Mouse (Mus musculus) thymus, postnatal 14 days (tissue): ENCODE data around the gene Plcl1.
A peak's percentile ranks its signal among the peaks of the same experiment; 100 is the strongest.

Source experiments
- DNase-seq: peaks from one replicate; pipeline ENCODE4 v3.0.0; 2021

Plcl1 gene

DNA sequence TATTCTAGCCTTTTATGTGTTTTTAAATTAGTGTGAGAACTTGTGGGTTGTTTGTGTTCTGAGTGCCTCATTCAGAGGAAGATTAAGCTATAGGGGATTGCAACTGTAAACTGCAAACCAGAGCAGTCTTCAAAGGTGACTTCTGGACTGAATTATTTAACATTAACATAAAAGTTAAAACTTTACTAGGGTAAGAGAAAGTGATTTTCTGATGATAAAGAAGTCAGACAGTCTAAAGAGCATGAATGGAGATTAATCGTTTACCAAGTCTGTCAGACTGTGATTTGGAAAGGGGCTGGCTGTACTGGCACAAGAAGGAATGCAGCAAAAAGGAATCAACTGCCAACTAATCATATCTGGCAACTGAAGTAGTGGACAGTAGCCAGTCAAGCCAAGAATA is 301.2 kb downstream of the Plcl1 start:
- DNase-seq: no peak

DNA sequence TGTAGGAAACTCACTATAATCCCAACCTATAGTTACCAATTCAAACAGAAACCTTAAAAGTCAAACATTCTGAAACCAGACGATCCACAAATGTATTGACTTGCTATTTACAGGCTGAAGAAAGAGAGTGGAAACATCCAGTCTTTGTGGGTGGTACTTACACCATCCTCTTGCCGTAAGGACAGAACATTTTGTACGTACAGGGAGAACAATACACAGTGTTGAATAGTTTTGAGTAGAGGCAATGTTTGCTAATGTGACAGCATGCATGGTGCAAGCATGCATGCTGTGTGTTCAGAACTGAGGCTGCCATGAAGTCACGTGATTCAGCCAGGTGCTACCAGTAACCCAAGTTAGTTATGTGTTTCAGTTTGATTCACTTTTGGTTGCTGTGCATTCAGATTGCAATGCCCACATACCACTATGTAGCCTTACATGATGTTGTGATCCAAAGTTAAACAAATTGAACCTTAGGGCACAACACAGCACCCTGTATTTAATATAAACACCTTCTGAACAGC is 311.6 kb downstream of the Plcl1 start:
- DNase-seq: no peak

DNA sequence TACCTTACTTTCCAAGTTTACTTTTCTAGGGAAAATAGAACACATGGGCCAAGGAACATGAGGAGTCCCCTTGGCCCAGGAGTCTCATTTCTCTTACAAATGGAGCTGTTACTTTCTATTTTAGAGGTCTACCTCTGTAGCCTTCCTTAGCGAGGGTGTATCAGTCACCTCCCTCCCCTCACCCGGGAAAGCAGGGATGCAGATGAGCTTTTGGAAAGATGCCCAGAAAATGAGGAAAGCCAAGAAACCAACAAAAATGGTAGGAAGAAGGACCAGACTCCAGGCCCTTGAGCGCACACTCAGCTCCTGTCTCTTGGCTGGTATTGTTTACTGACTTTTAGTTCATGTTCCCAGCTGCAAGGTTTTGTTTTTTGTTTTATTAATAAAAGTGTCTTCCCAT is 319.7 kb downstream of the Plcl1 start:
- no peak for DNase-seq

DNA sequence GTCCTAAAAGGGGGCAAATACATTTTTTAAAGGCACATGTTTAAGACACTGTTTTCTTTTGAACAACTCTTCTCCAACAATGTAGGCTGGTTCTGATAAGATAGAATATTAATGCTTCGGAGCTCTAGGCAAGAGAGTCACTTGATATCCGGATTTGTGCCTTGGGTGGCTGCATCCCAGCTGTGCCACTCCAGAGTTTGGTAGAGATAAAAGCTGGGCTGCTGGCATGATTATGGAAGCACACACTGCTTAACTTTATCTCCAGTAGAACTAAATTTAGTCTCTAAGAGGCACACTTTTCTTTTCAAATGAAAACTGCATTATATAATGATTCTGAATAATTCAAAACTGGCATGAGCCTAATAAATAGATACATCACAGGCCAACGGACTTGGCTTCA is 323.6 kb downstream of the Plcl1 start:
- DNase-seq: no peak

DNA sequence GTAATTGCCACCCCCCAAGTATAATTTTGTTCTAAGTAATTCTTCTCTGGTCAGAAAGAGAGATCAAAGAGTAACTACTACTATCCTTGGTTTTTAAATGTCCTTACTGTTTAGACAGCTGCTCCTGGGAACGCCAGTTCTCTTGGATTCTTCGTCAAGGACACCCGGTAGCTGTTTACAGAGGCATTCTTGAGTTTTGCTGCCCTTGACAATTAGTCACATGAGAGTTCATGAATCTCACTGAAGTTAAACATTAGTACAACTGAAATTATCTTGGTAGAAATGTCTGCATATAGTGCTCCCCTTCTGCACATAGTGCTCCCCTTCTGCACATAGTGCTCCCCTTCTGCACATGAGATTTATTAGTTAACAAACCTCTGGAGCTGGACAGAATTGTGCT is 327.2 kb downstream of the Plcl1 start:
- DNase-seq: no peak

DNA sequence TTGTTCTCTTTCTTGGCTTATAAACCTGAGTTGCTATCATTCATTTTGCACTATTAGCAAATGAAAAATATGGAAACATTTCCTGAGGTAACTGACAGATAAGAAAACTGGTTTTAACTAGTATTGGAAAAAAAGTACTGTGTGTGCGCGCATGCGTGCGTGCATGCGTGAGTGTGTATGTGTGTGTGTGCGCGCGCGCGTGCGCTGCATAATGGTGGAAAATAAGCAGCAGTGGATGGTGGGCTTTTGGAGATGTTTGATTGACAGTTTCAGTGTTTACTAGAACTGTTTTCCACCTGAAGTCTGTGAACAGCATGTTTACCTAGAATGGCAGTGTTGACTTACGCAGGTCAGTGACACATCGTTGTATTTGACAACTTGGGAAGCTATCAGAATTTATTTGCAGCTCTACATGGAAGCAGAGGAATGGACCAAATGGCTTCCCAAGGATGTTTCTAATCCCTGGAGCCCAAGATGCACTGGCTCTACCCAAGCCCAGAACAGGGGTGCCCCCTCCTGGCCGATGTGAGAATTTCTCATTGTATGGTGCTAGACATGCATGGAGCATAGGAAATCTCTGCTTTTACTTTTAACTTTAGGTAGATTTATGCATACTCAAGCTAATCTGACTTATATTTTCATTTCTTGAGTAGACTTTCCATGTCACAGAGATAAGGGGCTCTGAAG is 330.5 kb downstream of the Plcl1 start:
- peak; percentile 81 for DNase-seq

DNA sequence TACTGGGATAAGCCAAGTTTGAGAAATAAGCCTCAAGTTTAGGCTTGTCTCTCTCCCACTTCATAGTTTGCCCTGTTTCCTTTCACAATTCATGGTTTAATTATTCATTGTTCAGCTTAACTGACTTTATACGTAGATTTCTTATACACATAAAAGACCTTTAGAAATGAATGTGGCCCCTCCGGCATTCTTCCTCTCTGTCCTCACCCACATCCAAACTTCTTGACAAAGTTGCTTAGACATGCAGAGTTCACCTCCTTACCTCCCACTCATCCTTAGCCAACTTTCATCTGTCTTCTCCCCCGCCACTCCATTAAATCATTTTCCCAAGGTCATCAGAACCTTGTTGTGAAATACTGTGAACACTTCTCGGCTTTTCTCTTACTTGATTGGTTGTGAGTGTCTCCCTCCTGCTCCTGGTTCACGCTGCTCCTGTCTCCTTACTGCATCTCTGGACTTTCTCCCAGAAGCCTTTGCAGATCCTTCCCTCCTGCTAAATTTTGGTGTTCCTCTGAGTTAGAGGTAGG is 331.1 kb downstream of the Plcl1 start:
- DNase-seq: no peak

DNA sequence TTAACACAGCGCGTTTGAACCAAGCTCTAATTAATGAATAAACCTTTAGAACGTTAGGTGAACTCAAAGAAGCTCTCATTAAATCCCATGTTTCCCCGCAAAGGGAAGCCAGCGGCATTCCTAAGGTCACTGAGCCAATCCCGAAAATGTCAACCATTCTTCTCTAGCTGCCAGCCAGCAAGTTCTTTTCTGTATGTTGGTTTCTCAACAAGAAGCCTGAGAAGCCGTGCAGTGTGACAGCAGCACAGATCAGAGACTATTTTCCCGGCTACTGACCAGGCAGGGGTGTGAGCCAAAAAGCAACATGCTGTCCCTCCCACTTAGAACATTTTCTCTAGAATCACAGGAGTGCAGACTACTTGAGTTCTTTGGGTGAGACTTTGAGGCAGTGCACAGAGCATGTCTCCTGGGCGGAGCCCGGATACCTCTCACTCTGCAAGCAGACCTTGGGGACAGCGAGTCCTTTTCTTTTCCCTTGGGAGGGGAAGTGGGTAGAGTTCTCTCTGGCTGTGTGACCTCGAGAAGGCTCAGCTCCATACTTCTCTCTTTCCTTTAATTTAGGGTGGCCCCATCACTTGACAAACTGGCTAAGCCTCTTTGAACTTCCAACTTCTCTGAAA is 333.1 kb downstream of the Plcl1 start:
- no peak for DNase-seq

DNA sequence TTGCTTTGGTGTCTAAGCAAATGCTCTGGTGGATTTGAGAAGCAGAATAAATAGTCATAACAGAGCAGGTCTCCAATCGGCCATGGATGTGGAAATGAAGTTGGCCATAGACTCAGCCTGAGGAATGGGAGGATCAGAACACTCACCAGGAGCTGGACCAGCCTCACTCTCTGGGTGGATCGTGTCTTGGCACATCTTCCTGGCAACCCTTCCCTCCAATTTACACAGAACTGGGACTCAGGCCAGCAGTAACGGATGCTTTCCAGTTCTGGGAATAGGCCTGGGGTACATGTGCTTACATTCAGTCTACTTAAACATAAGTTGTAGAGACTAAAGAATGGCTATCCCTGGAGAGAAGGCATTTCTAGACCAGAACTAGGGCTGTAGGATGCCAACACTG is 336.2 kb downstream of the Plcl1 start:
- no peak for DNase-seq

DNA sequence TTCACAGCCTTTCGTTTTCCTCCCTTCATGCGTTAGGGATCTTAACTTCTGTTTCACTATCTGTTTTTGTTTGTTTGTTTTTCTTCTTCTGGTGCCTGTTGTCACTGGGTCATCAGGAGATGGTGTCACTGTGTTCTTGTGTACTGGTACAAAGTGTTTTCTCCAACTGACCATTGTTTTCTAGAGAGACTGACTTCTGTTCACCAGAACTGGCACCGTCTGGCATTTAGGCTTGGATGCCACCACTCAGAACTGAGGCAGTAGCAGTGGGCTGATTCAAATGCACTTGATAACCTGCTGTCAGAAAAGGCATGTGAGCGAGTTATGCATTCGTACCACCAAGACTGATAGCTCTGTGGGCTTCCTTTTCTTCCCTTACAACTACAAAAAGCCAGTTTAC is 342.8 kb downstream of the Plcl1 start:
- no peak for DNase-seq

DNA sequence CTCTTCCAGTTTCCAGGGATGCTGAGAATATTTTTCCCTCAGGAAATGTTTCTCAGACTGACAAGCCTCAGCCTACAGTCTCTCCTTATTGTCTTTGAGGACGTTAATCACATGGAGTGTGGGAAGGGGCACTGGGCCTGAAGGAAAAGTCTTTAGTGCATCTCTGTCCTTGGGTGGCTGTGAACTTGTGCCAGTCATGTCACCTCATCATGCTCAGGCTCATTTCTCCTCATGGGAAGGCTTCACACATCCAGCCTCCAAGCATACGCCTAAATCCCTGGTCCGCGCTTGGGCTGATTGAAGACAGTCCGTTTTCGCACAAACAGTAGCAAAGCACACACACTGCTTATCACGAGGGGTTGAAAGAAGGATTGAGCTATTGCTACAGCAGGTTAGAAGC is 344.0 kb downstream of the Plcl1 start:
- no peak for DNase-seq

DNA sequence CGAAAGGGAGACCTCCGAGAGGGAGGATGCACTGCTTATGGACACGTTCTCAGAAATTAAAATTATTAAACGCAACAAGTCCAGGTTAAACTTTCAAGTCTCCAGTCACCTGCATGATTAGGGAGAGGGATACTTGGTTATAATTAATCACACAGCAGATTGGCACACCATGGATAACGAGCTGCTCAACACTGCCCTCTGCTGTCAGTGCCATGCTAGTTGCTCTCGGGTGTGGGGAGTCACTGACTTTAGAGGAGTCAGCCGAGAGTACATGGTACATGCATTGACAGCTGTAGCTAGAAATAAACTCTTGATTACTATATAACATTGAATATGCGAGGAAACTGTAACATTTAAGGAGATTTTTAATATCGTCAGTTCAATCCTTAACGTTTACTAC is 350.0 kb downstream of the Plcl1 start:
- DNase-seq: peak; percentile 65

DNA sequence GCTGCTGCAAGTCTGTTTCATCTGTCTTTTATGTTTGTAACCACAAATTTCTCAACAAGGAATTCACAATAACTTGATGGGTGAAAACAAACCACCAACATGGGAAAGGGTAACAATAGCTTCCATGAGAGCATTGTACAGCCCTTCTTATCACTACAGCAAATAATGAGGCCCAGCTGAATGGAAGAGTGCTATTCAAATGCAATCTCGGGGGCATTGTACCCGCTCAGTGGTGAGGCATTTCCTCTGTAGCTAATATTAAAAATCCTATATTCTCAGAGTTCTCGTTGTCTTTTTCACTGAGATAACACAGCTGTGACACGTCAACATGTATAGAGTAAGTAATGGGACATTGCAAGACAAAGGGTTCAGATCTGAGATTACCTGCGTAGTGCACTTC is 356.6 kb downstream of the Plcl1 start:
- DNase-seq: no peak

DNA sequence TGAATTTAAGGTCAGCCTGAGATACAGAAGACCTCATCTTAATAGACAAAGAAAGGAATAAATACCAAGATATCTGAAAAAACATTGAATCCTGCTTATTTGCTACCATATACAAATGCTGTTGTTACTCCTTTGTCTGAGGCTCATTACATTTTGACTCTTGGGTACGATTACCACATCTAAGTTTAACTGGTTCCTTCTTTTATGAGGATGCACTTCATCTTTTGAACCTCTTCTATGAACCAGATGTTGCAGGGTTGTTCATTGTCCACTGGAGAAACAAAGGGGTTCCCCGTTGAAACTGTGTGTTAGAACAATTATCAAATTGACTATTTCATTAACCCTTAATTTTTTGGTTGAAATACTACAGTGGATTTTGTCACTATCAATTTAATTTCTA is 357.4 kb downstream of the Plcl1 start:
- no peak for DNase-seq

DNA sequence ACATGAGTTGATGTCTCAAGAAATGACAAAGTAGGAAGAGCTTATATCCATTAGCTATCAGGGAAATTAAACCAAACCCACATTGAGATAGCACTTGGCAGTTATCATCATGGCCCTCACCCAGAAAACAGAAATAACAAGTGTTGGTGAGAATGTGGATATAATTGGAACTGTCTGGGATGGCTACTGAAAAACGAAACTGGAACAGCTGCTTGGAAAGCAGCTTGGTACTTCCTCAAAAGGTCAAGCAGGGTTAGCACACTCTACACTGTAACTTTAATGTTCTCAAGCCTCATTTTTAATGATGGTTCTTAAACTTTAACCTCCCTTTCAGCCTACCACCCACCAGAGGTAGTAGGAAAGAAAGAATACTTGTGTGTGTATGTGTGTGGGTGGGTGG is 361.0 kb downstream of the Plcl1 start:
- DNase-seq: no peak

DNA sequence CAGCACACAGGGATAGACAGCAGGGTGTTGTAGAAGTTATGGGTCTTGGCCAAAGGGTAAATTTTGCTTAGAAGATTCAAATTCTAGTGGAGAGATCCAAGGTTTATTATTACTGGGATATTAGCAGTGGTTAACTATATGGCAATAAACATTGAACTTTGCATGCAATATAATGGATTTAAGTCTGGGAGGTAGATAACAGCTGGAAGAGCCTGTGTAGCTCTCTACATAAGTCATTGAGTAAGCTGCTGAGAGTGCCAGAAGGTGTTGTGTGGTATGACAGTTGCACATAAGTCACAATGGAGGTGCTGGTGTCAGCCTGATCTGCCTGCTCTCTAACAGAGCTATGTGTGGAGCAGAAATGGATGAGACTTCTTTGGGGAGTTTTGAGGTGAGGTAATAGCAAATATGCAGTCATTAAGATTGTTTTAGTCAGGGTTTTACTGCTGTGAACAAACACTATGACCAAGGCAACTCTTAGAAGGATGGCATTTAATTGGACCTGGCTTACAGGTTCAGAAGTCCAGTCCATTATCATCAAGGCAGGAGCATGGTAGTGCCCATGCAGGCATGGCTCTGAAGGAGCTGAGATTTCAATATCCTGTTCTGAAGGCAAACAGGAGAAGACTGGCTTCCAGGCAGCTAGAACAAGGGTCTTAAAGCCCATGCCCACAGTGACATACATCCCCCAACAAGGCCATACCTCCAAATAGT is 364.5 kb downstream of the Plcl1 start:
- no peak for DNase-seq

DNA sequence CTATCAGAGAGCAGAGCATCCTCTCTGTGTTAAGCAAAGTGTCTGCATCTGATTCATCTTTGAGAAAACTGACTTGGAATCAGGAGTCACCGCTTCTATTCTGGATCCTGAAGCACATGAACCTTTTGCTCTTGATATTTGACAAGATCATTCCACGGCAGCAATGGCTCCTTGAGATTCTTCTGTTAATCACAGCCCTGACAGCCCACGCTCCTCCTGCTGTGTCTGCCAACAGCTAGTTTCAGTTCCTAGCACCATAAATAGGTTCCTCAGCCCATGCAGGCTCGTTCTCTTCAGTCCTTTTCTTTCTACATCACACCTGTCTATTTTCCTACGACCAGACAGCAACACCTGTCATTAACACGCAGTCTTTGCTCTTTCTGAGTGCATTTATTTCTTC is 387.1 kb downstream of the Plcl1 start:
- no peak for DNase-seq
